Mouse (Mus musculus): ENCODE measurements at regions not wholly inside any gene's neighbourhood (a gene's known extent, or its start where the extent isn't known, plus 50 kb on each side); places are given as distances from the start of the nearest gene placed in this dataset.

DNA sequence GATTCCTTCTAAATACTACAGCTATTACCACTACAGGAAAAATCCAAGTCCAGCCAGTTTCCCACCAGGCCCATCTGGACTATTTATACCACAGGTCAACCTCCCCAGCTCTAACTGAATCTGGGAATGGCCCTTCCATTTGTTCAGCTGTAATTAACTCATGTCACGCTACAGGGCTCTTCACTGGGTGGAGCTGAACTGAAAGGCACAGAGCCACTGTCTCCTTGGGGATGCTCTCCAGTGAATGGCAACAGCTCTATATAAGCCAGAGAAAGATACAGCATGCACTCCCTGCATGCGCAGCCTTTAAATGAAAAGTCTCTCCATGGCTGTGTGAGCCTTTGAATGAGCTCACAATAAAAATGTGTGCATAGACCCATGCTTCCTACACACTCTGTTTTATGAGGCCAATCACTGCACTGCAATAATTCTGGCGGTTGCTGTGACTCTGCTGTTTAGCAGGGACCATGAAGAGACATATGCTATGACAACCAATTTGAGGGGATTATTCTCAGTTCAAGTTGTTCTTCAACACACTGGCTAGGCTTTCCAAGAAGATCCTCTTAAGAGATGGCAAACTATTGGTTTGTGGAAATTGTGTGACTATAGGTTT lies 376.3 kb upstream of the Kif18a start:
- no peak for DNase-seq (ENCODE audit: low spot score in 2 of 2)

DNA sequence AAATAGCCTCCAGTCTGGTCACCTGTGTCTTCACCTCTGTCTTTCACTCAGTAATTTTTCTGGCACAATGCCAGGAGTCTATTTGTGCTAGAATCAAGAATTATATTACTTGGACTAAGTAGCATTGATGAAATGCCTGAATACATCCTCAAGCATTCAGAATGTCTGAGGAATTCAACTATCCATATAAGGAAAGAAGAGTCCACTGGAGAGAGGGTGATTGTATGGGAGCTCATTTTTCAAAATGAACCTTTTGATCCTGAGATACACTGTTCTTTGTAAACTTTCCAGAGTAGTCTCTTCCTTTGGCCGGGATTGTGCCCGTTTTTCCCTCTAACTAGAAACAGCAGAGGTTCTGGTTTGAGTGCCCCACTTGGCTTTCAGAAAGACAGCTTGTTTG lies 367.0 kb upstream of the Kif18a start:
- no peak for DNase-seq (ENCODE audit: low spot score in 2 of 2)

DNA sequence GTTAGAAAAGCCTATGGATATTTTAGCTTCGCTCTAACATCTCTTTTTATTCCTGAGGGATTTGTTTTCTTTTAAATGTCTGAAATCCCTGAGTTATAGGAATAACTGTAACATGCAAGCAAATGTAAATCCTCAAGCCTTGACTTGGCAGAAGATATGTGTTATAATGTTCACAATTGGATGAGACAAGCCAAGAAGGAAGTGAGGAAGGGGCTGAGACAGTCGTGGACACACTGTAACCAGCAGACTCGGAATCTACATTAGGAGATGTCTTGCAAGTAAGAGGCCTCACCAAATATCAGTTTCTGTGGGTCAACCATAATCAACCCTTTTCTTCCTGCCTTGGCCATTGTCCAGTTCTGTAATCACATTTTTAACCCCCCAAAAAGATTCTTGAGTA lies 366.6 kb upstream of the Kif18a start:
- no peak for DNase-seq (ENCODE audit: low spot score in 2 of 2)

DNA sequence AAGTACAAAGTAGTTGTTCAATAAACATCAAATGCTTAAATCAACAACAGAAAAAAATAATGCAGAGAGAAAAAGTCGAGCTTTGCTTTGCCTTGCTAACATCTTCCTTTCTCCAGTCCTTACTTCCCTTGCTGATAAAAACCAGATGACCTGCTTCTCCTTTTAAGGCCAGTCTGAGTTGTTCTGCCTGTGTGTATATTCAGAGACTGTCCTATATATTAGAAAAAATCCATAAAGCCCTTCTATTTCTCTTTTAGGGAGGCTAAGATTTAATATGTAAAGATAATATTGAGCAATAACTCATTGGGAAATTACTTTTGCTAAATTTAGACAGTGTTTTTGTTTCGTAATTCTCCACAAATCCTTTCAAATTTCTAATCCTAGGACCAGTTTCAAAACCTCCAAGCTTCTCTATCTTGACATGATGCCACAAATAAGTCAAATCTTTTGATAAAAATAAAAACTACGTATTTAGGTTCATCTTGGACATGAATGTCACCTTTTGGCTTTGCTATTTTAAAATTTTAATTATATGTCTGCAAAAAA lies 361.0 kb upstream of the Kif18a start:
- DNase-seq (ENCODE audit: low spot score in 2 of 2), result no peak

DNA sequence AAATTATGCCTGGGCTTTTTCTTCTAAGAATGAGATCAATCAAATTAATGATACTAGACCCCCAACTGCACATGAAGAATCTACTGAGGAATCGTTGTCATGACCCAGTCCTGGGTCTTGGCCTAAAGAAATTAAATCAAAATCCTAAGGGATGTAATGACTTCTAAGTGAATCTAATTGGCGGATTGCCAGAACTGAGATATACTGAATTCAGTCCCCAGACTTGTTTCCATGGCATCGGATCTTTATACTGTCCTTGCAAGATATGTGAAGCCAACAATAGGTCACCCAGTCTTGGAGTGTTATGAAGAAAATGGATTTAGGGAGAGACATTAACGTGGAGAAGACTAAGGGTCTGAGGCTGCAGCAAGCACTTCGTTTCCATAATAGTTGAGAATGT lies 360.4 kb upstream of the Kif18a start:
- no peak for DNase-seq (ENCODE audit: low spot score in 2 of 2)

DNA sequence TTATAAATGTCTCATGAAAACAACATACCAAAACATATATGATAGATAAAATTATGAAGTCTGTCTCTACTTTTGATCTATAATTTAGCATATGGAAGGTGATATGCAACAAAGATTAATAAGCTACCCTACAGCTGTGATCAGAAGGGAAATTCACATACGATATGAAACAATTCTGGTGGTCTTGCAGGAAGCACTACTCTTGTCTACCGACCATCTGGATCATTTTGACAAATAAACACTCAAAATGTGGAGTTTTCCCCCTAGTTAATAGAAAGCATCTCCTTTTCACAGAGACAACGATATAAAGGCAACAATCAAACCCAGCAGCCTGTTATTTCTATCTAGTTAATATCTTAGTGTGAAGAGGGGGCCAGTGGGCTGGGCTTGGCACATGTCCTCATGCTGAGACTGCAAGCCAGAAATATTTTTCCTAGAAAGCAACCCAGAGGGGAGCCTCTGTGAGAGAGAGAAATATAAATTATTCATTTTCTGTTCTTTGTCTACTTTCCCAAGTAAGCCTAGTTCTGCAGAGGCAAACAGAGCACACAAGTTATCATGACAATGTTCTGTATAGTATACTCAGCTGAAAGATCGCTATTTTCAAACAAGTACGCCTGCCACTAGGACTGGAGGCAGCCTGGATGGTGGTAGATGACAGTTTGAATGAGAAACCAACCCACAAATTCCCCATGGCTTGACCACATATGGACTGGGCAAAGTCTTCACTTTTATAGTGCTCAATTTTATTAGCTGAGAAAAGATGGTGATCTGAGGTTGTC lies 344.4 kb upstream of the Kif18a start:
- no peak for DNase-seq (ENCODE audit: low spot score in 2 of 2)

DNA sequence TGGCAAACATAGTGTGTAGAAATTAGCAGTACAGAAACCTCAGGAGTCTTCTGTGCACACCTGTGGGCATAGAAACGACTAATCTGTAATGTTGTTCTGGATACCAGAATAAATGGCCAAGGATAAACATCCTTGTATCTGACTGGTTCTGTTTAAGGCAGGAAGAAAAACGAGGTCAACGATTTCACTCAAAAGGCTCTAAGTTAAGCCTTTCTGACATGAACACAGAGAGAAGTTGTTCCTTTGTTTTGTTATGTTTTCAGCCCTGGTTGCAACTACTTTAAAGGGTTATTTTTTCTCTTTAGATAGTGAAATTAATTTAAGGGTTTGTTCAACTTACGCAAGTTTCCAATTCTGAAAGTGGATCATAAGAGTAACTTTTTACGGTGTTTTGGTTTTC lies 299.6 kb upstream of the Kif18a start:
- DNase-seq (ENCODE audit: low spot score in 2 of 2), result no peak

DNA sequence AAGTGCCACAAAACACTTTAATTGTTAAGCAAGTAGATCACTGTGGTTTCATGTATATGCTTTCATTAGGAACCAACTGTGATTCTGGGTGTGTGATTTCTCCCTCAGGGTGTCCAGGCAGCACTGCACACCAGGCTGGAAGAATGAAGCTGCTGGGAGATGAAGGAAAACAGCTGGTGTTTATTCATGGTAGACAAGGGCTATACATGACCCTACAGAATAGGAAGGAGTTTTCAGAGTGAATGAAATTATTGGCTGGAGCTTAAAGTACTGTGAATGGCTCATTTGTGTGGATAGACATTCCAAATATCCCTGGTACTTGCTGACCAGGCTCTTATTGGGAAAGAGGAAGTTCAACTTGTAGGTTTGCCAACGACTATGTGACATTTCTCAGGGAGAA lies 264.3 kb upstream of the Kif18a start:
- DNase-seq (ENCODE audit: low spot score in 2 of 2), result no peak

DNA sequence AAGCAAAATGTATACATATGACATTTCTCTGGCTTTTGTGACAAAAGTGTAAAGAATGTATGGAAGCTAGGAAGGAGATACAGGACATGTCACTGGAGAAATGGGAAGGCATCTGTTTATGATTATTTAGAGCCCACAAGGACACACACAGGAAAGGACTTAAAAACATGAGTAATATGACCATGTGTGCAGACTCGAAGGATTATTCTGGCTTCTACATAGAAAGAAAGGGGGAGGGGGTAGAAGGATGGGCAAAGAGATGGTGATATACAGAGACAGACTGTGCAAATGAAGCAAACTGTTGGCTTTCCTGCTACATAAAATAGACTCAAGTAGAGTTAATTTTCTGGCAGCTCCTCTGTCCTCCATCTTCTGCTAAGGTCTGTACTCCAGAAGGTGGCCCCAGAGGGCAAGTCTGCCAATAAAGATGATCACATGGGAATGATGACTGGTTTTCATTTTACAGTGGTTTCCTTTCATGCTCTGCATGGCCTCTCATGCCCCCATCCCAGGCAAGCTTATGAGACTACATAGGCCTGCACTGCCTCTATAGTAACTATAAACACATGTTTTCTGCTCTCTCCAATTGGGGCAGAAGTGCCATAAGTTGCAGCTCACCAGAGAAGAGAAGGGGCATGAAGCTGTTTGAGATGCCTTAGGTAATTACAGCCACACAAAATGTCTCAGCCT lies 263.4 kb upstream of the Kif18a start:
- no peak for DNase-seq (ENCODE audit: low spot score in 2 of 2)

DNA sequence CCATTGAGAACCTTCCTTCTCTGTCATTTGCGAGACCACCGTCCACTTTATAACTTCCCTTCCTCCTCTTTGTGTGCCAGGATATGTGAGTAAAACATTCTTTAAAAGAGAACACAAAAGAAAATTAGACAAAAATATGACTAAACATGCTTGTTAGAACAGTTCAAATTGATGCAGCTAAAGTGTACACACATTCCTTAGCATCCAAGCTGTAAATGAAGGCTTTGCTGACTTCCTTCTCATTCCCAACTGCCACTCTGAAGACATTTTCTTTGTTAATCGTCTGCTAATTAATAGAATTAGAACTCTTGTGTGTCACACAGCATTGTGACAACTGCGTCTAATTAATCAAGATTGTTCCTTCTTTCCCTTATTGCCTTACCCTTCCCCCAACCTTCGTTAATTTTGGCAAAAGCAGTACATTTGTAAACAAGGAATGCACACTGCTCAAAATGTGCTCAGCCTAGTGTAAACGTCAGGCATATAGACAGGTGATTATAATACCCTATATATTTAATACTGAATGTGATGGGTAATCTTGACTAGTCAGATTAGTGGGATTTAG lies 242.3 kb upstream of the Kif18a start:
- no peak for DNase-seq (ENCODE audit: low spot score in 2 of 2)
